Mouse (Mus musculus) midbrain, embryonic 10.5 days (tissue): ENCODE measurements at regions not wholly inside any gene's neighbourhood (a gene's known extent, or its start where the extent isn't known, plus 50 kb on each side); places are given as distances from the start of the nearest gene placed in this dataset.

Experiments used
- DNase-seq: peaks from one replicate; pipeline ENCODE4 v3.0.0-alpha.2; 2017; ENCODE audit warnings: low spot score
- H3K27ac ChIP-seq: fragments of 300-500 bp; sonication (generic); replicated peaks from 2 replicates; pipeline ENCODE4 v1.5.1; 2016; ENCODE audit warnings: mild to moderate bottlenecking
- H3K27me3 ChIP-seq: fragments of 300-500 bp; sonication (generic); 2 replicates; pipeline ENCODE4 v1.6.1; 2016; ENCODE audit warnings: low read depth, mild to moderate bottlenecking; ENCODE audit not compliant: poor library complexity, severe bottlenecking
- H3K36me3 ChIP-seq: fragments of 300-500 bp; sonication (generic); 2 replicates; pipeline ENCODE4 v1.6.1; 2016; ENCODE audit warnings: mild to moderate bottlenecking, moderate library complexity
- H3K4me1 ChIP-seq: fragments of 300-500 bp; sonication (generic); 2 replicates; pipeline ENCODE4 v1.6.1; 2016
- H3K4me3 ChIP-seq: fragments of 300-500 bp; sonication (generic); 2 replicates; pipeline ENCODE4 v1.5.1; 2016; ENCODE audit warnings: mild to moderate bottlenecking, moderate library complexity
- H3K9me3 ChIP-seq: fragments of 300-500 bp; sonication (generic); replicated peaks from 2 replicates; pipeline ENCODE4 v1.6.1; 2016; ENCODE audit warnings: mild to moderate bottlenecking
- WGBS: fragments of 180-500 bp; shearing (Covaris S2); methylation state at CpG from one replicate; pipeline ENCODE4 v1.1.7; 2016; 5-methylcytosine and 5-hydroxymethylcytosine counted together

DNA sequence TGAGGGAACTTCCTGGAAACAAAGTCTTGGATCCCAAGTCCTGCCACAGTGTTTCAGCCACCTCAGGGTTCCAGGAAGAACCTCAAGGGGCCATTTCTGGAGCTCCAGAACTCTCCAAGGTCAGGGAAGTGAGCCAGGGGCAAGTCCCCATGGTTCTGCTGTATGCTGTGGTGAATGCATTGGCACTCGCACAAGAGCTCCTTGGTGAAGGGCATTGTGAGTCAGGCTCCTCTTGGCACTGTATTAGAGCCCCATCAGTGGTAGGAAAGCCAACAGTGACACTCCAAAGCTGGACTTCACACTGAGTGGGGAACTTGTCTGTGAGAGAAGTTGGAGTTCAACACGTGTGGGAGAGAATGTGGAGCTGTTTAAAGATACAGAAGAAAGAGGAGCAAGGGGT lies 486.0 kb downstream of the Ajap1 start:
- peaks cover 19% of the 10 kb centered on the region for H3K4me1 ChIP-seq
- no peaks in the 10 kb centered on the region for H3K9me3 ChIP-seq
- no peak for DNase-seq
- peaks cover 11% of the 10 kb centered on the region; the same call in 1 of the 2 replicates for H3K27me3 ChIP-seq
- H3K4me3 ChIP-seq, result no peak overlapping the region
- H3K36me3 ChIP-seq, result no peaks in the 10 kb centered on the region
- WGBS, result 89% methylated on average over 2 of the region's 2 CpGs
- no peak overlapping the region for H3K27ac ChIP-seq

DNA sequence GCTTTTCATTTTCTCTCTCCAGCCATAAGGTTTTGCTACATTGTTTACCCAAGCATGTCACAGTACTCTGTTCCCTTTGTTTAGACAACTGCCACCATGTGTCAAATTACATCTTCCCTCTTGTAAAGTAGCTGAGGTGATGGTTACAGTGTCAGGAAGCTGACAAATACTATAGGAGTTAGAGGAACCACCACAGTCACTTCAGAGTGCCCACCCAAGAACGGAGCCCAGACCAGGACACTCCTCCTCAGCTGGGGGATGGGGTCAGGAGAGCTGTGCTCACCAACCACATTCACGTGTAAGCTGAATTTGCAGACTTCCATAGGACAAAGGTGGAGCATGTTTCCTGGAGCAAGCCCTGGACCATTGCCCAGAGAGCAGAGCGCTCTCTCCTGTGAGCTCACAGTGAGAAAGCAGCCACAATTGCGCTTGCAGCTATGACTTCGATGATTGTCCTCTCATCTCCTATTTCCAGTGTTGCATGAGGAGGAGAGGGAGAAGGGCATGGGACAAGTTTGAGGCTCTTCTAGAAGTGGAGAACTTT lies 487.5 kb downstream of the Ajap1 start:
- Histone ChIP-seq H3K36me3 (no peaks in the 10 kb centered on the region), H3K27ac (no peak overlapping the region), H3K27me3 (peaks cover 14% of the 10 kb centered on the region; the same call in 1 of the 2 replicates), H3K4me3 (no peak overlapping the region), H3K9me3 (no peaks in the 10 kb centered on the region), H3K4me1 (peaks cover 19% of the 10 kb centered on the region)
- WGBS, result 73% methylated on average over 5 of the region's 5 CpGs
- no peak for DNase-seq

DNA sequence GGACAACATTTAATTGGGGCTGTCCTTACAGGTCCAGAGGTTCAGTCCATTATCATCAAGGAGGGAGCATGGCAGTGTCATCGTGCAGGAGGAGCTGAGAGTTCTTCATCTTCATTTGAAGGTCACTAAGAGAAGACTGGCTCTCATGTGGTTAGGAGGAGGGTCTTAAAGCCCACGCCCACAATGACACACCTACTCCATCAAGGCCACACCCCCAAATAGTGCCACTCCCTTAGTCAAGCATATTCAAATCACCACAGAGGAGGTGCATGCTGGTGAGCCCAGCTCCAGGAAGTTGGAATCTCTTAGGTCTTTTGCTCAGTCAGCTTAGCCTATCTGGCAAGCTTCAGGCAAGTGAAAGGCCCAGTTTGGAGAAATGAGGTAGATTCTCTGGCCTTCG lies 488.4 kb downstream of the Ajap1 start:
- no peak overlapping the region for H3K27ac ChIP-seq
- H3K9me3 ChIP-seq, result no peaks in the 10 kb centered on the region
- H3K27me3 ChIP-seq, result peaks cover 14% of the 10 kb centered on the region; the same call in 1 of the 2 replicates
- no peaks in the 10 kb centered on the region for H3K36me3 ChIP-seq
- H3K4me1 ChIP-seq, result peaks cover 10% of the 10 kb centered on the region; the same call in 1 of the 2 replicates
- WGBS, result 82% methylated on average over 3 of the region's 3 CpGs
- DNase-seq, result no peak
- no peak overlapping the region for H3K4me3 ChIP-seq

DNA sequence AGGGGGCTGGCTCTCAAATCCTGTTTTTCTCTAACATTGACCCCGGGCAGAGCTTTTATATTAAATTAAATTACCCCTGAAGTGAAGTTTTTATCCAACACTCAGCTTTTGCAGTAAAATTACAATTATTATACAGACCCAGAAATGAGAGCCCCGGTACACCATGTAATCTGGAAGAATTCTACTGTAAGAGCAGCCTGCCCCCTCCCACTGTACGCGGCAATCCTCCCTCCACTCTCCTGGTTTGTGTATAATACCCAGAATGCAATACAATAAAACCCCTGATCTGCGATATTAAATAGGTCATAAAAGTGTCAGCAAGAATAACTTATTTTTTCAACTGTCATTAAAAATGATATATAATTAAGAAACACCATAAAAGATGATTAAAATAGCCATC lies 492.3 kb downstream of the Ajap1 start:
- Histone ChIP-seq H3K36me3 (no peaks in the 10 kb centered on the region), H3K9me3 (no peaks in the 10 kb centered on the region), H3K4me1 (peaks cover 4% of the 10 kb centered on the region), H3K27me3 (peaks cover 8% of the 10 kb centered on the region; the same call in 1 of the 2 replicates), H3K4me3 (no peak overlapping the region), H3K27ac (no peak overlapping the region)
- no peak for DNase-seq
- 94% methylated on average over 5 of the region's 5 CpGs for WGBS

DNA sequence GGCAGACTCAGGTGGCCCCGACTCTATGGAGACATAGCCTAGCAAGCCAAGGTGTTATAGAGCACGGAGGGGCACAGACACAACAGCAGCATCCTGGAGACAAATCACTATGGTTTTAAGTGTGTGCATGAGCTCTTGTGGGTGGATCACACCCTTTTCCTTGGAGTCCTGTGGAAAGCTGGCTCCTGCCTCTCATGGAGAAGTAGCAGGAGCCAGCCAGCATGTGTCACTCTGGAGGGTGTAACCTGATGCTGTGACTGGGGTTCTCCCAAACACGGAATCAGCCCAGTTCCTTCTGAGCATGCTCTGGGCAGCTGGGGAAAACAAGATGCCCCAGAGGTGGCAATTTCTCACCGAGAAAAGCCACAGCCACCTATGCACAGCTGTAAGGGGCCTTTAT lies 494.9 kb downstream of the Ajap1 start:
- no peaks in the 10 kb centered on the region for H3K36me3 ChIP-seq
- H3K9me3 ChIP-seq, result no peaks in the 10 kb centered on the region
- DNase-seq, result no peak
- H3K4me1 ChIP-seq, result no peaks in the 10 kb centered on the region; the same call in 1 of the 2 replicates
- H3K4me3 ChIP-seq, result no peak overlapping the region
- H3K27ac ChIP-seq, result no peak overlapping the region
- peaks cover 8% of the 10 kb centered on the region; the same call in 1 of the 2 replicates for H3K27me3 ChIP-seq
- WGBS, result 80% methylated on average over 4 of the region's 4 CpGs

DNA sequence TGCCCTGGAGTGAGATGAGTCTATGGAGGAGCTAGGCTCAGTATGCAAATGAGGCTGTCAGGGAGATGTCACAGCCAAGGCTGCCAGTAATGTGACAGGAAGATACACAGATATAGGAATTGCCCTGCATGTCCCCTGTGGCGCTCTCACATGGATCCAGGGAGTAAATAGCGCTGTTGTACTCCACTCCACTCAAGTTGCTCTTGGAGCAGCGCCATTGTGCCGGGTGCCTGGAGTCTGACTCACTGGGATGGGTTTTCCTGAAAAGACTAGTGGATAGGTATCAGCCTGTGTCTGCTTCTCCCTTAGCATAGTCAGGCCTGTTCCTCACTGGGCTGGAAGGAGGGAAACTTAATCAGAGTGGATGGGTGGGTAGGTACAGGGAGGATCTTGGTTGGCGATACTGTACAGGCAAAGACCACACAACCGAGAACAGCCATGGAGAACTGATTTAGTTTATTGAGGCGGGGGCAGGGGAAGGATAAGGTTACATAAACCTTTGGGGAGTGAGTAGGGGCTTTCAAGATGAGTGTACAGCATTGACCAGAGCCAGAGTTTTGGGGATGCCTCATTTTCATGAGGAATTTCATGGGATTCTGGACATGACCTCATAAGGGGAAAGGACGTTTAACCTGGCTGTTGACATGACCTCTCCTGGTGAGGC lies 497.5 kb upstream of the Kcnab2 start:
- no peak for DNase-seq
- Histone ChIP-seq H3K36me3 (no peaks in the 10 kb centered on the region), H3K9me3 (no peaks in the 10 kb centered on the region), H3K4me3 (no peak overlapping the region), H3K27me3 (peaks cover 20% of the 10 kb centered on the region; the same call in 1 of the 2 replicates), H3K27ac (no peak overlapping the region), H3K4me1 (0 out of 2 replicates have a peak, but pooled peaks cover under 1% of the 10 kb centered on the region)
- WGBS, result 89% methylated on average over 8 of the region's 8 CpGs

DNA sequence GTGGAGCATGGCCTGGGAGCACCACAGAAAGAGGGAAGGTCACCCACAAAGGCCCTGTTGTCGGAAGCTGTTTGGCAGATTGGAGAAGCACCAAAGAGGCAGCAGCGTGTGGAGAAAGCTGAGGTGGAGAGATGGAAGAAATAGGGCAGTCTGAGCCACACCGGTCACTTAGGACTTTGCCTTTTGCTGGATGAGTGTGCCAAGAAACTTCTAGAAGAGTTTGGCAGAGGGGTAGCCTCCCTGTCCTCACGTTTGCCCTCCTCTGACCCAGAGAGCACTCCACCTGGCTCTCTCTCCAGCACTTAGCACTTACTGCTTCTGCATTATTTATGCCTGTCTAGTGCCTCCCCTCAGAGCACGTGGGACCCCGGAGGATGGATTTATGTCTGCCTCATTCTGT lies 485.3 kb upstream of the Kcnab2 start:
- H3K36me3 ChIP-seq, result no peaks in the 10 kb centered on the region
- H3K27me3 ChIP-seq, result 0 out of 2 replicates have a peak, but pooled peaks cover 3% of the 10 kb centered on the region
- H3K27ac ChIP-seq, result no peak overlapping the region
- peaks cover 11% of the 10 kb centered on the region for H3K4me1 ChIP-seq
- H3K9me3 ChIP-seq, result no peaks in the 10 kb centered on the region; the same call in 1 of the 2 replicates
- DNase-seq, result no peak
- no peak overlapping the region for H3K4me3 ChIP-seq
- 82% methylated on average over 6 of the region's 6 CpGs for WGBS

DNA sequence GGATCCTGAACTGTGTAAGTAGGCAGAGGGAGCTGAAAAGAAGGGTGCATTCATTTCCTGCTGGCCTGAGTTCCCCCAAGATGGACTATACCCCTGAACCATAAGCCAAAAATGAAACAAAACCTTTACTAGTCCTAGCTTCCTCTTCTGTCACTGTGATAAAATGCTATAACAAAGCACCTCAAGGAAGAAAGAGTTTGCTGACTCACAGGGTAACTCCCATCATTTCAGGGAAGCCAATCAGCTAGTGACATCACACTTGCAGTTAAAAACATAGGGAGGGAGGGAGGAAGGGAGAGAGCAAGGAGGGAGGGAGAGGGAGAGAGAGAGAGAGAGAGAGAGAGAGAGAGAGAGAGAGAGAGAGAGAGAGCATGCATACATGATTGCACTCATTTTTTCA lies 484.5 kb upstream of the Kcnab2 start:
- Histone ChIP-seq H3K4me1 (peaks cover 4% of the 10 kb centered on the region), H3K27ac (no peak overlapping the region), H3K36me3 (no peaks in the 10 kb centered on the region), H3K4me3 (no peak overlapping the region), H3K9me3 (no peaks in the 10 kb centered on the region; the same call in 1 of the 2 replicates), H3K27me3 (no peaks in the 10 kb centered on the region)
- DNase-seq, result no peak

DNA sequence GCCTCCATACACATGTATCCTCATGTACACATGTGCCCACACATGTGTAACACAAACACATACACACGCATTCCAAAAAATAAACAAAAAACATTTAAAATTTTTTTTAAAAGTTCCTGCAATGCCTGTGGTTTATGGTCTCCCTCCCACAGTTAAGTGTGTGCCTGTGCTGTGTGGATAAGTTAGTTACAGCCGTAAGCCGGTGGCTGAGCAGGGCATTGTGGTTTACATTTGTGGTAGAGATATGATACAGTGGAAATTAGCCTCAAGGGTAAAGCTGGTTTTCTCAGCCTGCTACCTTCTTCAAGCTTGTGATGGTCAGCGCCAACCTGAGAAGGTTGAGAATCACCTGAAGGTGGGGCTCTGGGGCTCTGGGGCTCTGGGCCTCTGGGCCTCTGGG lies 484.0 kb upstream of the Kcnab2 start:
- Histone ChIP-seq H3K36me3 (no peaks in the 10 kb centered on the region), H3K27me3 (no peaks in the 10 kb centered on the region), H3K27ac (no peak overlapping the region), H3K4me1 (no peaks in the 10 kb centered on the region), H3K4me3 (no peak overlapping the region), H3K9me3 (no peaks in the 10 kb centered on the region; the same call in 1 of the 2 replicates)
- DNase-seq, result no peak
- 98% methylated on average over 4 of the region's 4 CpGs for WGBS

DNA sequence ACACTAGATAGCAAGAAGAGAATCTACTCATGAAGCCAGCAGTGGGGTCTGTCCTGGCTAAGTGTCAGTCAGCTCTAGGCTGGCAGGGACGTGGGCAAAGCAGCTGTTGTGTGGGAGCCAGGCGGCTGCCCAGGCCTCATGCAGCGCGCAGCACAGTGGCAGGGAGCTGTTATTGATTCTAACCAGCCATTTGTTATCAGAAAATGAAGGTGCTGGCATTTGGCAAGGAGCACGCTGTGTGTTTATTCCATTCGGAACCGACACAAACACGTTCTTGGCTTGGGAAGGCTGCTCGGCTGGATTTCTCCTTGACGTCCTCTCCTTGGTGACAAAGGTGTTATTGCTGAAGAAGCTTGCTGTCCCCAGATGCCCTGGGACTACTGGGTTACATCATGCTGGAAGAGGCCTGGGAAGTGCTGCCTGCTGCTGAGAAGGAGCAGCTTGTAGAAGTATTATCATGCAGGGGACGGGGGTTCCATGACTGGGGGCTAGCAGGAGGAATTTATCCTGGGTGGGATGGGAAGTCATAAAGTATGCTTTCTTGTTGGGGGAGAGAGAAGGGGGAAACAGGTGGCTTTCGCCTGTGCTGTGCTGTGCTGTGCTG lies 482.1 kb upstream of the Kcnab2 start:
- no peaks in the 10 kb centered on the region; the same call in 1 of the 2 replicates for H3K9me3 ChIP-seq
- WGBS, result 77% methylated on average over 12 of the region's 12 CpGs
- H3K4me3 ChIP-seq, result no peak overlapping the region
- H3K36me3 ChIP-seq, result no peaks in the 10 kb centered on the region
- H3K27me3 ChIP-seq, result no peaks in the 10 kb centered on the region
- no peak overlapping the region for H3K27ac ChIP-seq
- no peaks in the 10 kb centered on the region for H3K4me1 ChIP-seq
- DNase-seq, result no peak

DNA sequence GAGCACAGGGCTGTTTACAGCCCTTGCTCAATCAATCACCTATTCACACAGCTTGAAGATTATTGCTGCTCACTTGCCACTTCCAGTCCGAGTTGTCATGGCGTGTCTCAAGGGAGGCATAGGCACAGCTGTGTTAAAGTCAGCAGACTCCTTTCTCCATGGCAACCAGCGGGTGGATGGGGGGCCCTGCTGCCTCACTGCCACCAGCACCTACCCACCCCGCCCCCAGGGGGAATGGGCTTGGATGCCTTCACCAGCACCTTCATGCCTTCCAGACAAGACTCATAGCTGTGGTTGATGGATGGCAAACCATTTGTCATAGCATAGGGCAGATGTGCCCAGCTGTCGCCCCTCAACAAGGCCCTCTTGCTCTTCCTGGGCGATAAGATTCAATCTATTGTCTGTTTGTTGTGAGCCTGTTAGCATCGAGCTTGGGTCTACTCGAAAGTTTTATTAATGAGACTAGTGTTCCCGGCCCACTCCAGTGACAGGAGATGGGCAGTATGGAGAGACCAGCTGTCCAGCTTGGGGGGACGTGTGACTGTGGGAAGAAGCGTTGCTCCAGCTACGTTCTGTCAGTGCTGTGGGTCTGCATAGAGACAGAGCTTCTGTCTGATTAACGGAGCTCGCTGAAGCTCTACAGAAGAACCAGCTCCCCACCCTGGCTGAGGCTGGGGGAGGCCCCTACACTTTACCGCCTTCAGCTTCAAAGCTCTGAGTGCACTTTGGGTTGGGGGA lies 475.7 kb upstream of the Kcnab2 start:
- Histone ChIP-seq H3K4me3 (no peak overlapping the region), H3K27me3 (no peaks in the 10 kb centered on the region), H3K4me1 (peaks cover 19% of the 10 kb centered on the region), H3K9me3 (no peaks in the 10 kb centered on the region), H3K27ac (peak overlapping the region; percentile 63), H3K36me3 (no peaks in the 10 kb centered on the region)
- no peak for DNase-seq
- WGBS, result 75% methylated on average over 15 of the region's 15 CpGs

DNA sequence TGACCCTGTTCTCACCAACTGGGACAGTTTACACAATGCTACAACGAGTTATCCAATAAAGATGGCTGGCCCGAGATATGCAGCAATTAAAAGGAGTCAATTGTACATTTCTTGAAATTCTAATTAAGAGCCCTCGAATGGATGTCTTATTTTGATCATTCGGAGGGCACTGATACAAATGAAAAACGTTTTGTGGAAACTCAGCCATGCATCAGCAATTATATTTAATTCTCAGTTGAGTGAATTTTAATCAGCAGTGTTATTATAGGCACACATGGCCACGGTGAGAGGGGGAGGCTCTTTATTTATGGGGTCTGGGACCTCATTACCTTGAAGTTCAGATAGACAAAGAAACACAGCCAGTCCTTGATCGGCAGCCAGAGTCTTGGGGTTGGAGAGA lies 471.3 kb upstream of the Kcnab2 start:
- H3K27ac ChIP-seq, result no peak overlapping the region
- H3K36me3 ChIP-seq, result no peaks in the 10 kb centered on the region
- no peak overlapping the region for H3K4me3 ChIP-seq
- peaks cover 18% of the 10 kb centered on the region for H3K4me1 ChIP-seq
- H3K27me3 ChIP-seq, result no peaks in the 10 kb centered on the region
- H3K9me3 ChIP-seq, result peaks cover 5% of the 10 kb centered on the region; the same call in 1 of the 2 replicates
- DNase-seq, result no peak
- 75% methylated on average over 7 of the region's 7 CpGs for WGBS
